20 mouse cellular contexts compared by ENCODE assay signal in genomic region chr11:86604289-86604688, GRCm38 (mm10). TPM values are rescaled to one million over a fixed set of nuclear protein-coding genes. Genes with fewer than 3 reads are reported as not detected.
DNase-seq lines count a peak whose midpoint lies in the region; ATAC-seq and TF ChIP-seq lines count a peak whose summit lies in the region.
"Had no signal": no experiment of that assay in that cellular context is flagged by ENCODE, and none has a peak within 500 bp of the region (broad histone marks: within the 10 kb centered on the region; RNA-seq: fewer than 3 reads in every experiment).

No protein-coding gene starts in this region.

- no peak for TF ChIP-seq POLR2A in liver, adult 2 months (IDR thresholded peaks at IDR 0.05; ENCODE audit: extremely low read depth, insufficient read depth, low read length)
- TF ChIP-seq POLR2A in bone marrow, adult 2 months (IDR thresholded peaks at IDR 0.05; ENCODE audit: borderline replicate concordance, control insufficient read depth, low read depth, low read length), result no peak

- H3K36me3 ChIP-seq in liver, adult 2 months (ENCODE audit: control insufficient read depth, insufficient read depth, low read length), result peaks cover 15% of the 10 kb centered on the region
- H3K36me3 ChIP-seq in intestine, embryonic 16.5 days (ENCODE audit: control insufficient read depth, insufficient read depth, low read length), result peaks cover 6% of the 10 kb centered on the region
- H3K36me3 ChIP-seq in stomach, embryonic 15.5 days, result peaks cover 6% of the 10 kb centered on the region; the same call in 1 of the 2 replicates

- H3K79me2 ChIP-seq in liver, adult 2 months (ENCODE audit: control insufficient read depth, insufficient read depth, low read length), result no peaks in the 10 kb centered on the region; the same call in 1 of the 2 replicates

- peaks cover 10% of the 10 kb centered on the region for H3K4me1 ChIP-seq in liver, adult 2 months (ENCODE audit: control insufficient read depth, insufficient read depth, low read length)
- H3K4me1 ChIP-seq in bone marrow, adult 2 months (ENCODE audit: control insufficient read depth, insufficient read depth, low read length), result peaks cover 3% of the 10 kb centered on the region; the same call in 1 of the 2 replicates
- 0 out of 2 replicates have a peak, but pooled peaks cover 5% of the 10 kb centered on the region for H3K4me1 ChIP-seq in intestine, embryonic 16.5 days (ENCODE audit: control insufficient read depth, insufficient read depth, low read length)
- H3K4me1 ChIP-seq in stomach, embryonic 15.5 days, result no peaks in the 10 kb centered on the region
- H3K4me1 ChIP-seq: embryonic facial prominence, embryonic 10.5 days; forebrain, embryonic 13.5 days; heart, embryonic 15.5 days; midbrain, embryonic 13.5 days had no signal

- DNase-seq in liver, adult 2 months (ENCODE audit: extremely low read depth, low read depth, low spot score), result no peak
- no peak for DNase-seq in liver
- DNase-seq in cerebellum, adult 8-10 months, result no peak
- DNase-seq: adrenal gland, postnatal 25 days; cerebellum, adult 2 months; gastrocnemius, postnatal 14 days; kidney, adult 8-10 months; kidney, postnatal 14 days; lung, adult 2 months; thymus, postnatal 36 days had no signal

- ATAC-seq in intestine, embryonic 16.5 days, result no peak
- ATAC-seq in stomach, embryonic 15.5 days (ENCODE audit: insufficient read depth, low FRiP score, low read depth), result no peak
- ATAC-seq in frontal cortex, adult (ENCODE audit: low TSS enrichment), result no peak
- ATAC-seq: forebrain, embryonic 13.5 days; hindbrain, embryonic 16.5 days; midbrain, embryonic 13.5 days had no signal

- H3K27ac ChIP-seq in liver, adult 2 months (replicated peaks; ENCODE audit: insufficient read depth, low read depth, low read length), result peak overlapping the region; percentile 94
- H3K27ac ChIP-seq in bone marrow, adult 2 months (ENCODE audit: control insufficient read depth, insufficient read depth, low read depth, low read length, poor library complexity), result peak overlapping the region; percentile 65; the same call in 1 of the 2 replicates
- H3K27ac ChIP-seq in intestine, embryonic 16.5 days (ENCODE audit: low read length), result peak overlapping the region; percentile 6
- H3K27ac ChIP-seq in stomach, embryonic 15.5 days, result peak overlapping the region; percentile 21
- H3K27ac ChIP-seq: embryonic facial prominence, embryonic 10.5 days; forebrain, embryonic 13.5 days; heart, embryonic 15.5 days; midbrain, embryonic 13.5 days had no signal

- WGBS in liver, adult 2 months, result 73% methylated on average over 3 of the region's 3 CpGs
- 85% methylated on average over 3 of the region's 3 CpGs for WGBS in bone marrow, adult 2 months
- WGBS in intestine, embryonic 16.5 days, result 88% methylated on average over 3 of the region's 3 CpGs
- 92% methylated on average over 3 of the region's 3 CpGs for WGBS in stomach, embryonic 15.5 days

- no peak overlapping the region; the same call in 1 of the 2 replicates for H3K9ac ChIP-seq in liver, adult 2 months (ENCODE audit: low read depth, low read length)
- H3K9ac ChIP-seq in intestine, embryonic 16.5 days (ENCODE audit: low read depth, low read length), result no peak overlapping the region
- H3K9ac ChIP-seq in stomach, embryonic 15.5 days, result no peak overlapping the region
- H3K9ac ChIP-seq: forebrain, embryonic 13.5 days; heart, embryonic 15.5 days; midbrain, embryonic 13.5 days had no signal

- H3K27me3 ChIP-seq in liver, adult 2 months (ENCODE audit: control insufficient read depth, insufficient read depth, low read length), result no peaks in the 10 kb centered on the region
- no peaks in the 10 kb centered on the region for H3K27me3 ChIP-seq in intestine, embryonic 16.5 days (replicated peaks; ENCODE audit: control insufficient read depth, insufficient read depth, low read length)
- no peaks in the 10 kb centered on the region for H3K27me3 ChIP-seq in stomach, embryonic 15.5 days (replicated peaks)
- H3K27me3 ChIP-seq: CH12.LX; forebrain, embryonic 13.5 days; heart, embryonic 15.5 days; midbrain, embryonic 13.5 days had no signal

- H3K4me2 ChIP-seq in intestine, embryonic 16.5 days (ENCODE audit: low read depth, low read length), result no peak overlapping the region
- no peak overlapping the region for H3K4me2 ChIP-seq in stomach, embryonic 15.5 days
- H3K4me2 ChIP-seq: forebrain, embryonic 13.5 days; heart, embryonic 15.5 days; midbrain, embryonic 13.5 days had no signal

- no peak overlapping the region for H3K4me3 ChIP-seq in liver, adult 2 months (ENCODE audit: insufficient read depth, low read depth, low read length)
- H3K4me3 ChIP-seq in bone marrow, adult 2 months (replicated peaks; ENCODE audit: control insufficient read depth, low read depth, low read length), result no peak overlapping the region
- no peak overlapping the region for H3K4me3 ChIP-seq in intestine, embryonic 16.5 days (ENCODE audit: low read length)
- no peak overlapping the region for H3K4me3 ChIP-seq in stomach, embryonic 15.5 days (replicated peaks)
- H3K4me3 ChIP-seq: embryonic facial prominence, embryonic 10.5 days; forebrain, embryonic 13.5 days; heart, embryonic 15.5 days; midbrain, embryonic 13.5 days had no signal

- TF ChIP-seq CTCF in liver, adult 2 months (IDR thresholded peaks at IDR 0.05; ENCODE audit: low read depth, low read length), result no peak
- no peak for TF ChIP-seq CTCF in bone marrow, adult 2 months (IDR thresholded peaks at IDR 0.05; ENCODE audit: control insufficient read depth, insufficient read depth, low read length)

- no peaks in the 10 kb centered on the region for H3K9me3 ChIP-seq in intestine, embryonic 16.5 days (ENCODE audit: control insufficient read depth, low read length)
- H3K9me3 ChIP-seq in stomach, embryonic 15.5 days, result no peaks in the 10 kb centered on the region
- H3K9me3 ChIP-seq: embryonic facial prominence, embryonic 10.5 days; forebrain, embryonic 13.5 days; heart, embryonic 15.5 days; midbrain, embryonic 13.5 days had no signal

RNA-seq across cellular contexts. Expression of gene Tubd1, which starts 59.5 kb away (rescaled TPM):
- total RNA-seq in liver, adult 2 months (2014; rRNA removed), result 2.6 and 4.3 TPM in 2 replicates
- polyA plus RNA-seq in liver, adult 2 months (2012; rRNA removed), result 1.7 and 2.0 TPM in 2 replicates
- polyA plus RNA-seq in bone marrow, adult 2 months (2011; ENCODE audit: insufficient read depth, insufficient read length, low replicate concordance, missing spikeins), result 5.3 and 13.6 TPM in 2 replicates
- 9.3 and 11.4 TPM in 2 replicates for polyA plus RNA-seq in intestine, embryonic 16.5 days (2015; fragmentation: Nextera tagmentation; extraction: Ambion mirVana)
- 11.9 and 12.9 TPM in 2 replicates for polyA plus RNA-seq in stomach, embryonic 15.5 days (2015; fragmentation: Nextera tagmentation; extraction: Ambion mirVana)

RNA-seq across cellular contexts. Expression of gene Rps6kb1, which starts 59.7 kb away (rescaled TPM):
- total RNA-seq in liver, adult 2 months (2014; rRNA removed), result 14.4 TPM in 2 replicates
- polyA plus RNA-seq in liver, adult 2 months (2012; rRNA removed), result 6.2 and 6.3 TPM in 2 replicates
- polyA plus RNA-seq in bone marrow, adult 2 months (2011; ENCODE audit: insufficient read depth, insufficient read length, low replicate concordance, missing spikeins), result 12.1 and 31.4 TPM in 2 replicates
- polyA plus RNA-seq in intestine, embryonic 16.5 days (2015; fragmentation: Nextera tagmentation; extraction: Ambion mirVana), result 45.2 and 56.8 TPM in 2 replicates
- 53.7 and 62.2 TPM in 2 replicates for polyA plus RNA-seq in stomach, embryonic 15.5 days (2015; fragmentation: Nextera tagmentation; extraction: Ambion mirVana)

Comparison
In these comparisons a context has a peak if more than half of its experiments do, and no peak if none do; other contexts are left out.
1. H3K27ac ChIP-seq: peak in every context shown above with its lines; median percentile 94 in liver, adult 2 months; 65 in bone marrow, adult 2 months; 21 in stomach, embryonic 15.5 days; 6 in intestine, embryonic 16.5 days.